Mouse (Mus musculus) G1E (cell line): ENCODE results near the gene Gm38100.

Experiments used
- CTCF ChIP-seq: IDR thresholded peaks from 2 replicates; pipeline ENCODE4 v1.5.1; 2012; ENCODE audit warnings: low read depth, low read length, inconsistent platforms, mixed read lengths
- GATA1 ChIP-seq: IDR thresholded peaks from 2 replicates; pipeline ENCODE4 v1.6.1; 2012; ENCODE audit warnings: borderline replicate concordance, low read length, inconsistent platforms, mixed read lengths
- POLR2AphosphoS5 ChIP-seq: IDR thresholded peaks from 2 replicates; pipeline ENCODE4 v1.6.1; 2012; ENCODE audit warnings: low read depth, low read length, inconsistent platforms; ENCODE audit not compliant: insufficient replicate concordance
- TAL1 ChIP-seq: conservative IDR thresholded peaks from 2 replicates; pipeline ENCODE4 v1.6.1; 2012; ENCODE audit warnings: low read depth, low read length, inconsistent platforms, mixed read lengths

- no peak for TF ChIP-seq POLR2AphosphoS5
- TF ChIP-seq CTCF: no peak
- no peak for TF ChIP-seq GATA1
- TF ChIP-seq TAL1: no peak
Measured at GRCm38 (mm10) chr1:175943168-175943567, 23.0 kb downstream of the Gm38100 start.
